Mouse (Mus musculus): ENCODE results near the gene Fam177a. TPM values are rescaled to one million over a fixed set of nuclear protein-coding genes. Genes with fewer than 3 reads are reported as not detected.
"Not testable (repeated sequence)": the region's sequence is repeated elsewhere in the genome, so short reads cannot be mapped to it uniquely, and the experiment has no call there.

Fam177a gene
- total RNA-seq (2018; cell fraction: chromatin; rRNA removed) = 100 to 1,000 TPM in 6 of 26 experiments, 10 to 100 TPM in 20; 12.7 to 209 (median 35.1) TPM
- 100 to 1,000 TPM in 4 of 26 experiments, 10 to 100 TPM in 22; 32.7 to 213 (median 46.5) TPM for total RNA-seq (2018; cell fraction: cytosol; rRNA removed)
- total RNA-seq (2018; cell fraction: nucleus; rRNA removed) = 100 to 1,000 TPM in 4 of 26 experiments, 10 to 100 TPM in 22; 22.2 to 199 (median 35.2) TPM
- 24.9 to 76.5 TPM (median 28.7 TPM) in 3 replicates for polyA plus RNA-seq (2018)

GRCm38 (mm10) chr12:55124242-55124641 is at the start of gene Fam177a:
TSS of gene Fam177a (plus strand) at chr12:55124469.
- WGBS (ENCODE audit: missing documents) = no CpG with 5 or more reads among the region's 40 CpGs
- H3K4me3 ChIP-seq (ENCODE audit: inconsistent target) = not testable (repeated sequence)

DNA sequence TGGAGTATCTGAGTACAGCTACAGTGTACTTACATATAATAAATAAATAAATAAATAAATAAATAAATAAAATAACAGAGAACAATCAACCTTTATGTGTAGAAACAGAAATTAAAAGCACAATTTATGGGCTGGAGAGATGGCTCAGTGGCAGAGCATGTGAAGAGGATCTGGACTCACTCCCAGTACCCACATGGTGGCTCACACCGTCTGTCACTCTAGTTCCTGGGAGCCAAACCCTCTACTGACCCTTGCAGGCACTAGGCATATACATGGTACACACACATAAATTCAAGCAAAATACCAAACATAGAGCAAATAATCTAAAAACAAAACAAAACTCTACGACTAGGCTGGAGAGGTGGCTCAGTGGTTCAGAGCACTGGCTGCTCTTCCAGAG is 49.0 kb upstream of the Fam177a start:
- Histone ChIP-seq H3K27ac (no peak overlapping the region), H3K4me3 (ENCODE audit: inconsistent target) (no peak overlapping the region), H3K79me2 (ENCODE audit: inconsistent target) (peaks cover 37% of the 10 kb centered on the region; the same call in 1 of the 2 replicates), H3K36me3 (ENCODE audit: inconsistent target) (no peaks in the 10 kb centered on the region)
- WGBS (ENCODE audit: missing documents) = 97% methylated on average over 2 of the region's 2 CpGs

More at GRCm38 (mm10) chr12:55124242-55124641, at the start of gene Fam177a:
- H3K79me2 ChIP-seq (ENCODE audit: inconsistent target); H3K27ac ChIP-seq; H3K36me3 ChIP-seq (ENCODE audit: inconsistent target): not testable (repeated sequence)

DNA sequence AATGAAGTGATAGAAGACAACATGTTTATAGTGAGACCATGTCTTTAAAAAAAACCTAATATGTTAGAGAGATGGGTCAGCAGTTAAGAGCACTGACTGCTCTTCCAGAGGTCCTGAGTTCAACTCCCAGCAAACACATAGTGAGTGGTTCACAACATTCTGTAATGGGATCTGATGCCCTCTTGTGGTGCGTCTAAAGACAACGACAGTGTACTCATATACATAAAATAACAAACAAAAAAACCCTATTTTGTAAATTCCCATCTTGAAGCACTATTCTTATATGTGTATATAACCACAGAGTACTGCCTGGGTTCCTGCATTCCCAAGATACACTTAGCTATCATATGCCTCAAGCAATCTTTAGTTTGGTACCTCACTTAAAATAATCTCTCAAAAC is 45.6 kb upstream of the Fam177a start:
- 20% methylated on average over 1 of the region's 2 CpGs for WGBS (ENCODE audit: missing documents)
- not testable (repeated sequence) for H3K27ac ChIP-seq; H3K36me3 ChIP-seq (ENCODE audit: inconsistent target); H3K4me3 ChIP-seq (ENCODE audit: inconsistent target)
- H3K79me2 ChIP-seq (ENCODE audit: inconsistent target) = peaks cover 63% of the 10 kb centered on the region

- peaks cover 63% of the 10 kb centered on the region for H3K79me2 ChIP-seq (ENCODE audit: inconsistent target)
- WGBS (ENCODE audit: missing documents) = 0% methylated on average over 47 of the region's 60 CpGs
- peak within 1 kb of the TSS; percentile 51 for H3K27ac ChIP-seq
- H3K4me3 ChIP-seq (ENCODE audit: inconsistent target) = peak within 1 kb of the TSS; percentile 68
- H3K36me3 ChIP-seq (ENCODE audit: inconsistent target) = not testable (repeated sequence)
Observed at GRCm38 (mm10) chr12:55079726-55080600, 44.3 kb upstream of the Fam177a start, which contains the start of the genes 2700097O09Rik and Srp54a. TSS of gene 2700097O09Rik (minus strand) at chr12:55080110. TSS of gene Srp54a (plus strand) at chr12:55080262.

- peak overlapping the region; percentile 68 for H3K4me3 ChIP-seq (ENCODE audit: inconsistent target)
- peak overlapping the region; percentile 51 for H3K27ac ChIP-seq
- H3K36me3 ChIP-seq (ENCODE audit: inconsistent target) = not testable (repeated sequence)
- H3K79me2 ChIP-seq (ENCODE audit: inconsistent target) = peaks cover 60% of the 10 kb centered on the region
- WGBS (ENCODE audit: missing documents) = 0% methylated on average over 21 of the region's 25 CpGs
Observed at GRCm38 (mm10) chr12:55080601-55080942, 43.7 kb upstream of the Fam177a start.

- H3K36me3 ChIP-seq (ENCODE audit: inconsistent target); H3K27ac ChIP-seq: not testable (repeated sequence)
- WGBS (ENCODE audit: missing documents) = no CpG with 5 or more reads among the region's 7 CpGs
Observed at GRCm38 (mm10) chr12:55092127-55092526, 32.1 kb upstream of the Fam177a start.

DNA sequence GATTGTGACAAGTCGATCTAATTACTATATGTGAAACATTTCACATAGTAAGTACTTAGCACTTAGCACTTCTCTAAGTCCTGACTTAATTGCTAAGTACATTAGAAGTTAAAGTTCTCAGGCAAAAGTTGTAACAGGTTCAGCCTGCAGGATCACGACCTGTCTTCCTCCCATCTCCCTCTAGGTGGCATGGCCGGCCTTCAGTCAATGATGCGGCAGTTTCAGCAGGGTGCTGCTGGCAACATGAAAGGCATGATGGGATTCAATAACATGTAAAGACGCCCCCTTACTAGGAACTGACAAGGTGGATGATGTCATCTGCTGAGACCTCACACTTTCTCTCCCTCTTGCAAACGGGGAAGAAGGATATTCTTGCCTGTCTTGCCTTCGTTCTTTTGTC is 11.7 kb upstream of the Fam177a start:
- WGBS (ENCODE audit: missing documents) = no CpG with 5 or more reads among the region's 7 CpGs
- H3K27ac ChIP-seq; H3K79me2 ChIP-seq (ENCODE audit: inconsistent target); H3K36me3 ChIP-seq (ENCODE audit: inconsistent target); H3K4me3 ChIP-seq (ENCODE audit: inconsistent target): not testable (repeated sequence)

More at GRCm38 (mm10) chr12:55092127-55092526, 32.1 kb upstream of the Fam177a start:
- H3K79me2 ChIP-seq (ENCODE audit: inconsistent target); H3K4me3 ChIP-seq (ENCODE audit: inconsistent target): not testable (repeated sequence)

DNA sequence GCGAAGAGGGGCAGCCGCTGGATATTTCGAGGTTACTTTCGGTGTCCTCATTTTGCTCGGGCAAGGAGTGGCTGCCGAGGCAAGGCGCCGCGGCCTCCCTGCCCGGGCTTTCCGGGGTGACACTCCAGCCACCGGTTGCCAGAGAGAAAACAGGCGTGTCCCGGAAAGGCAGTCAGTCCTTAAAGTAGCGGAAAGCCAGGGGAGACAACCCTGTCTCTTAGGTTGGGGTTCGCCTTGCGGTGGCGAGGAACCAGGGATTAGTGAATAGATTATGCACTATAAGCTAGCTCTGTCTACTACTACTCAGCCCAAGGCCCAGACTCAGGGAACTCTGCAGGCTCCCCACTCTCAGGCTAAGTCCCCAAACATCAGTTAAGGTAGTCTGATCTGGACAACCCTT is 462 bp downstream of the Fam177a start:
- WGBS (ENCODE audit: missing documents) = no CpG with 5 or more reads among the region's 18 CpGs
- not testable (repeated sequence) for H3K36me3 ChIP-seq (ENCODE audit: inconsistent target); H3K27ac ChIP-seq; H3K4me3 ChIP-seq (ENCODE audit: inconsistent target); H3K79me2 ChIP-seq (ENCODE audit: inconsistent target)

DNA sequence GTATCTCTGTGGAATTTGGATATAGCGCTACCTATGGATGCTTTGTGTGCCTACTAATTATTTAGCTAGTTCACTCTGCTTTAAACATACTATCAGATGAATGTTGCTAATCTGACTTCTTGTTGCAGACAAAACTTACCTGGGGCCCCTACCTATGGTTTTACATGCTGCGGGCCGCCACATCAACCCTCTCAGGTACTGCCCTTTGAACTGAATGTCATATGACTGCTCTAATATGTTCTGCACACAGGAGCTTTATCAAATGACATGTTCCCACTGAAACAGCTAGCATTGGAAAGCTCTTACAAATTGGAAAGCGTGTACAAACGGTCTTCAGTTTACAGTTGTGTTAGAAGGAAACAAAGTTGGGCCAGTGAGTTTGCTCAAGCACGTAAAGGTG is 11.3 kb downstream of the Fam177a start:
- not testable (repeated sequence) for H3K79me2 ChIP-seq (ENCODE audit: inconsistent target); H3K27ac ChIP-seq; H3K36me3 ChIP-seq (ENCODE audit: inconsistent target); H3K4me3 ChIP-seq (ENCODE audit: inconsistent target)
- no CpG with 5 or more reads among the region's 6 CpGs for WGBS (ENCODE audit: missing documents)

GRCm38 (mm10) chr12:55137859-55138258 is 13.6 kb downstream of the Fam177a start:
- not testable (repeated sequence) for H3K79me2 ChIP-seq (ENCODE audit: inconsistent target); H3K27ac ChIP-seq; H3K4me3 ChIP-seq (ENCODE audit: inconsistent target); H3K36me3 ChIP-seq (ENCODE audit: inconsistent target)
- WGBS (ENCODE audit: missing documents) = no CpG with 5 or more reads among the region's 6 CpGs

DNA sequence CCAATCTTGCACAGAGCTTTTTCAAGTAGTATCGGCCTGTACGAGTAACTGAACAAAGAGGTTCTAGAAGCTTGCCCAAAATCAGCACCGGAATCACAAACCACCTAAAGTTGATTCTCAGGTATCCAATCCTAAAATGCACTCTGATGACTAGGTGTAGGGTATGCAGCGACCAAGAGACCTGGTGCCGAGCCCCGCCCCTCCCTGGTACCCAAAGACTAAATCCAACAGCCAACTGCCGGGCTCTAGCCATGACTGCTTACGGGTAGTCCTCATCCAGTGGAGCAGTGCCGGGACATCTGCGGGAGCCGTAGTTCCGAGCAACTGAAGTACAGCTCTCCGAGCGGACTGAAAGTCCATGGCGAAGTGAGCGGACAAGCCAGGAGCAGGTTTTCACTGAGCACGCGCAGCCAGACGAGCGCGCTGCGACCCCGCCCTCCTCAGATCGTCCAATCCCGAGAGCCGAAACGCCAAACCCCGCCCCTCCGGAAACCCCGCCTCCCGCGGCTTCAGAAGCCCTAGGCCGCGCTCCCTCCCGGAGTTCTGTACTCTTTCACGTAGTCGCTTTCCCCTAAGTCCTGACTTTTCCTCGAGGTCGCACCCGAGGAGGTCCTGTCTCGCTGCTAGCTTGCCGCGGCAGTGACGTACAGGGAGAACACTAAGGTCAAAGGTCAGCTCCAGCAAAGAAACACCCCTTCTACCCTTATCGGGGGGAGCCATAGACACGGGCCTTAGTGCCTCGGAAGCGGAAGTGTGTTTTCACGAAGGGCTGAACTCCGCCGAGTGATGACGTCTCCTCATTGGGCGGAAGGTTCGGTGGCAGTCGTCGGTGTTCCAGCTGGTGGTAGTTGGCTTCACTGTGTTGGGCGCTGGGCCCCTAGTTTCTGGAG is 30.5 kb downstream of the Fam177a start, which contains the start of gene Srp54b:
Srp54b (plus strand) TSS at position 546 of the 890 bp plus-strand sequence.
- WGBS (ENCODE audit: missing documents) = no CpG with 5 or more reads among the region's 57 CpGs
- H3K4me3 ChIP-seq (ENCODE audit: inconsistent target) = not testable (repeated sequence)

GRCm38 (mm10) chr12:55155449-55155783 is 31.1 kb downstream of the Fam177a start:
- not testable (repeated sequence) for H3K27ac ChIP-seq; H3K4me3 ChIP-seq (ENCODE audit: inconsistent target); H3K79me2 ChIP-seq (ENCODE audit: inconsistent target); H3K36me3 ChIP-seq (ENCODE audit: inconsistent target)
- WGBS (ENCODE audit: missing documents) = no CpG with 5 or more reads among the region's 24 CpGs

More for the DNA sequence above, 30.5 kb downstream of the Fam177a start, which contains the start of gene Srp54b:
- not testable (repeated sequence) for H3K27ac ChIP-seq; H3K79me2 ChIP-seq (ENCODE audit: inconsistent target); H3K36me3 ChIP-seq (ENCODE audit: inconsistent target)

- H3K4me3 ChIP-seq (ENCODE audit: inconsistent target); H3K36me3 ChIP-seq (ENCODE audit: inconsistent target); H3K27ac ChIP-seq; H3K79me2 ChIP-seq (ENCODE audit: inconsistent target): not testable (repeated sequence)
- no CpG with 5 or more reads among the region's 7 CpGs for WGBS (ENCODE audit: missing documents)
Observed at GRCm38 (mm10) chr12:55167034-55167557, 42.8 kb downstream of the Fam177a start.

- H3K27ac ChIP-seq; H3K36me3 ChIP-seq (ENCODE audit: inconsistent target); H3K79me2 ChIP-seq (ENCODE audit: inconsistent target); H3K4me3 ChIP-seq (ENCODE audit: inconsistent target): not testable (repeated sequence)
- WGBS (ENCODE audit: missing documents) = no CpG with 5 or more reads among the region's 8 CpGs
Observed at GRCm38 (mm10) chr12:55187686-55188085, 63.4 kb downstream of the Fam177a start.

Data from macrophage (primary cell).